Mouse (Mus musculus) forebrain, embryonic 12.5 days (tissue): ENCODE results near the gene Npnt. TPM values are rescaled to one million over a fixed set of nuclear protein-coding genes. Genes with fewer than 3 reads are reported as not detected.

Experiments used
- ATAC-seq: fragments of 200-750 bp; cut with Nextera tagmentation; 2 replicates; pipeline ENCODE4 v1.8.0; 2017; ENCODE audit warnings: moderate TSS enrichment; ENCODE audit not compliant: low FRiP score
- H3K27ac ChIP-seq: fragments of 300-500 bp; sonication (generic); 2 replicates; pipeline ENCODE4 v1.5.1; 2016; ENCODE audit warnings: mild to moderate bottlenecking
- H3K27me3 ChIP-seq: fragments of 300-500 bp; sonication (generic); 2 replicates; pipeline ENCODE4 v1.6.1; 2016; ENCODE audit warnings: mild to moderate bottlenecking
- H3K36me3 ChIP-seq: fragments of 300-500 bp; sonication (generic); replicated peaks from 2 replicates; pipeline ENCODE4 v1.6.1; 2016; ENCODE audit warnings: mild to moderate bottlenecking
- H3K4me1 ChIP-seq: fragments of 300-500 bp; sonication (generic); 2 replicates; pipeline ENCODE4 v1.6.1; 2016
- H3K4me2 ChIP-seq: fragments of 300-500 bp; sonication (generic); 2 replicates; pipeline ENCODE4 v1.6.1; 2016; ENCODE audit warnings: mild to moderate bottlenecking, moderate library complexity
- H3K4me3 ChIP-seq: fragments of 300-500 bp; sonication (generic); replicated peaks from 2 replicates; pipeline ENCODE4 v1.5.1; 2016; ENCODE audit warnings: mild to moderate bottlenecking
- H3K9ac ChIP-seq: fragments of 300-500 bp; sonication (generic); 2 replicates; pipeline ENCODE4 v1.6.1; 2016; ENCODE audit warnings: mild to moderate bottlenecking
- H3K9me3 ChIP-seq: fragments of 300-500 bp; sonication (generic); 2 replicates; pipeline ENCODE4 v1.6.1; 2016
- WGBS: fragments of 180-500 bp; shearing (Covaris S2); methylation state at CpG from one replicate; pipeline ENCODE4 v1.1.7; 2016; 5-methylcytosine and 5-hydroxymethylcytosine counted together
- polyA plus RNA-seq: library from polyadenylated mRNA; unstranded; fragments of >200 nt; fragmentation: Nextera tagmentation; extraction: Ambion mirVana; gene quantifications from 2 replicates; pipeline ENCODE4 v1.2.1, GENCODE M21; 2016

Gene Npnt
- polyA plus RNA-seq, 1 experiment from 2014 or later: 5.0 TPM

GRCm38 (mm10) chr3:132950529-132950880, 414 bp upstream of the Npnt start:
- Histone ChIP-seq H3K9ac (peak overlapping the region; percentile 65), H3K9me3 (no peaks in the 10 kb centered on the region), H3K4me2 (peak overlapping the region; percentile 99), H3K27ac (no peak overlapping the region), H3K27me3 (peaks cover 31% of the 10 kb centered on the region), H3K36me3 (no peaks in the 10 kb centered on the region), H3K4me1 (peaks cover 18% of the 10 kb centered on the region), H3K4me3 (peak overlapping the region; percentile 66)
- ATAC-seq: no peak
- 9% methylated on average over 7 of the region's 7 CpGs for WGBS

- H3K4me1 ChIP-seq: peaks cover 18% of the 10 kb centered on the region
- H3K27me3 ChIP-seq: peaks cover 31% of the 10 kb centered on the region
- WGBS: 0% methylated on average over 26 of the region's 26 CpGs
- ATAC-seq: peak; percentile 73
- H3K4me2 ChIP-seq: peak overlapping the region; percentile 99
- H3K9ac ChIP-seq: peak overlapping the region; percentile 65
- no peak overlapping the region for H3K27ac ChIP-seq
- H3K4me3 ChIP-seq: peak overlapping the region; percentile 66
- H3K36me3 ChIP-seq: no peaks in the 10 kb centered on the region
- no peaks in the 10 kb centered on the region for H3K9me3 ChIP-seq
Measured at GRCm38 (mm10) chr3:132949380-132949790, 706 bp downstream of the Npnt start.

- H3K27ac ChIP-seq: no peak overlapping the region
- no peak overlapping the region for H3K4me3 ChIP-seq
- H3K4me2 ChIP-seq: peak overlapping the region; percentile 99
- H3K9me3 ChIP-seq: no peaks in the 10 kb centered on the region
- H3K27me3 ChIP-seq: peaks cover 31% of the 10 kb centered on the region
- no peaks in the 10 kb centered on the region for H3K36me3 ChIP-seq
- H3K4me1 ChIP-seq: peaks cover 18% of the 10 kb centered on the region
- no peak for ATAC-seq
- H3K9ac ChIP-seq: no peak overlapping the region
- WGBS: 18% methylated on average over 7 of the region's 7 CpGs
Measured at GRCm38 (mm10) chr3:132948298-132948795, 1.7 kb downstream of the Npnt start.

GRCm38 (mm10) chr3:132946086-132946485, 4.0 kb downstream of the Npnt start:
- WGBS: 88% methylated on average over 5 of the region's 5 CpGs
- no peak for ATAC-seq

GRCm38 (mm10) chr3:132945669-132946068, 4.4 kb downstream of the Npnt start:
- no peak overlapping the region for H3K4me3 ChIP-seq
- no peak overlapping the region for H3K9ac ChIP-seq
- peaks cover 30% of the 10 kb centered on the region for H3K27me3 ChIP-seq
- no peak overlapping the region for H3K27ac ChIP-seq
- H3K36me3 ChIP-seq: no peaks in the 10 kb centered on the region
- 88% methylated on average over 7 of the region's 7 CpGs for WGBS
- H3K4me2 ChIP-seq: no peak overlapping the region
- ATAC-seq: no peak
- no peaks in the 10 kb centered on the region for H3K9me3 ChIP-seq
- H3K4me1 ChIP-seq: peaks cover 18% of the 10 kb centered on the region

More at GRCm38 (mm10) chr3:132946086-132946485, 4.0 kb downstream of the Npnt start:
- Histone ChIP-seq H3K4me1 (peaks cover 18% of the 10 kb centered on the region), H3K4me3 (no peak overlapping the region), H3K9ac (no peak overlapping the region), H3K36me3 (no peaks in the 10 kb centered on the region), H3K27me3 (peaks cover 31% of the 10 kb centered on the region), H3K4me2 (no peak overlapping the region), H3K9me3 (no peaks in the 10 kb centered on the region), H3K27ac (no peak overlapping the region)

- H3K4me1 ChIP-seq: peaks cover 14% of the 10 kb centered on the region
- no peak overlapping the region for H3K9ac ChIP-seq
- no peak overlapping the region for H3K4me2 ChIP-seq
- ATAC-seq: no peak
- H3K9me3 ChIP-seq: no peaks in the 10 kb centered on the region
- peaks cover 21% of the 10 kb centered on the region for H3K27me3 ChIP-seq
- H3K4me3 ChIP-seq: no peak overlapping the region
- H3K36me3 ChIP-seq: no peaks in the 10 kb centered on the region
- H3K27ac ChIP-seq: no peak overlapping the region
- WGBS: 49% methylated on average over 3 of the region's 3 CpGs
Measured at GRCm38 (mm10) chr3:132944609-132945008, 5.5 kb downstream of the Npnt start.

GRCm38 (mm10) chr3:132944193-132944592, 5.9 kb downstream of the Npnt start:
- H3K9me3 ChIP-seq: no peaks in the 10 kb centered on the region
- WGBS: 72% methylated on average over 7 of the region's 7 CpGs
- H3K4me1 ChIP-seq: peaks cover 10% of the 10 kb centered on the region
- no peaks in the 10 kb centered on the region for H3K36me3 ChIP-seq
- ATAC-seq: no peak
- no peak overlapping the region for H3K4me2 ChIP-seq
- H3K27me3 ChIP-seq: peaks cover 17% of the 10 kb centered on the region
- no peak overlapping the region for H3K9ac ChIP-seq
- no peak overlapping the region for H3K27ac ChIP-seq
- H3K4me3 ChIP-seq: no peak overlapping the region

- H3K9me3 ChIP-seq: no peaks in the 10 kb centered on the region
- no peaks in the 10 kb centered on the region for H3K4me1 ChIP-seq
- H3K9ac ChIP-seq: no peak overlapping the region
- ATAC-seq: no peak
- peaks cover 4% of the 10 kb centered on the region; the same call in 1 of the 2 replicates for H3K27me3 ChIP-seq
- no peak overlapping the region for H3K4me2 ChIP-seq
- H3K4me3 ChIP-seq: no peak overlapping the region
- WGBS: 93% methylated on average over 6 of the region's 6 CpGs
- no peak overlapping the region for H3K27ac ChIP-seq
- H3K36me3 ChIP-seq: no peaks in the 10 kb centered on the region
Measured at GRCm38 (mm10) chr3:132942778-132943177, 7.3 kb downstream of the Npnt start.

- no peak overlapping the region for H3K27ac ChIP-seq
- ATAC-seq: no peak
- no peak overlapping the region for H3K4me3 ChIP-seq
- WGBS: 86% methylated on average over 10 of the region's 10 CpGs
- H3K9me3 ChIP-seq: no peaks in the 10 kb centered on the region
- H3K36me3 ChIP-seq: no peaks in the 10 kb centered on the region
- H3K9ac ChIP-seq: no peak overlapping the region
- H3K4me1 ChIP-seq: no peaks in the 10 kb centered on the region
- no peak overlapping the region for H3K4me2 ChIP-seq
- no peaks in the 10 kb centered on the region for H3K27me3 ChIP-seq
Measured at GRCm38 (mm10) chr3:132940181-132940990, 9.7 kb downstream of the Npnt start.

GRCm38 (mm10) chr3:132939006-132939405, 11.1 kb downstream of the Npnt start:
- Histone ChIP-seq H3K4me2 (no peak overlapping the region), H3K27me3 (no peaks in the 10 kb centered on the region), H3K4me1 (peaks cover 7% of the 10 kb centered on the region; the same call in 1 of the 2 replicates), H3K9me3 (no peaks in the 10 kb centered on the region), H3K36me3 (no peaks in the 10 kb centered on the region), H3K4me3 (no peak overlapping the region), H3K27ac (no peak overlapping the region), H3K9ac (no peak overlapping the region)
- ATAC-seq: no peak
- WGBS: 80% methylated on average over 8 of the region's 8 CpGs

GRCm38 (mm10) chr3:132934649-132935048, 15.4 kb downstream of the Npnt start:
- H3K27me3 ChIP-seq: no peaks in the 10 kb centered on the region
- no peaks in the 10 kb centered on the region for H3K9me3 ChIP-seq
- H3K4me2 ChIP-seq: no peak overlapping the region
- H3K27ac ChIP-seq: no peak overlapping the region
- no peak overlapping the region for H3K9ac ChIP-seq
- no peak overlapping the region for H3K4me3 ChIP-seq
- peaks cover 7% of the 10 kb centered on the region; the same call in 1 of the 2 replicates for H3K4me1 ChIP-seq
- ATAC-seq: peak; percentile 53; the same call in 1 of the 2 replicates
- WGBS: 60% methylated on average over 2 of the region's 2 CpGs
- no peaks in the 10 kb centered on the region for H3K36me3 ChIP-seq

- no peak for ATAC-seq
- no peak overlapping the region for H3K27ac ChIP-seq
Measured at GRCm38 (mm10) chr3:132931526-132931925, 18.6 kb downstream of the Npnt start.

GRCm38 (mm10) chr3:132929866-132930265, 20.2 kb downstream of the Npnt start:
- Histone ChIP-seq H3K36me3 (no peaks in the 10 kb centered on the region), H3K4me3 (no peak overlapping the region), H3K9ac (no peak overlapping the region), H3K27ac (no peak overlapping the region), H3K4me2 (no peak overlapping the region), H3K27me3 (no peaks in the 10 kb centered on the region), H3K4me1 (peaks cover 7% of the 10 kb centered on the region; the same call in 1 of the 2 replicates), H3K9me3 (no peaks in the 10 kb centered on the region)
- ATAC-seq: no peak
- 74% methylated on average over 6 of the region's 6 CpGs for WGBS

More at GRCm38 (mm10) chr3:132931526-132931925, 18.6 kb downstream of the Npnt start:
- H3K4me3 ChIP-seq: no peak overlapping the region
- no peaks in the 10 kb centered on the region for H3K27me3 ChIP-seq
- no peak overlapping the region for H3K9ac ChIP-seq
- no peaks in the 10 kb centered on the region for H3K36me3 ChIP-seq
- 79% methylated on average over 4 of the region's 4 CpGs for WGBS
- no peak overlapping the region for H3K4me2 ChIP-seq
- no peaks in the 10 kb centered on the region for H3K9me3 ChIP-seq
- peaks cover 7% of the 10 kb centered on the region; the same call in 1 of the 2 replicates for H3K4me1 ChIP-seq
